Mouse (Mus musculus): Measurements from ENCODE around the gene Frmd7. TPM values are rescaled to one million over a fixed set of nuclear protein-coding genes. Genes with fewer than 3 reads are reported as not detected.

The Frmd7 gene
- polyA plus RNA-seq, 1 experiment: not detected

DNA sequence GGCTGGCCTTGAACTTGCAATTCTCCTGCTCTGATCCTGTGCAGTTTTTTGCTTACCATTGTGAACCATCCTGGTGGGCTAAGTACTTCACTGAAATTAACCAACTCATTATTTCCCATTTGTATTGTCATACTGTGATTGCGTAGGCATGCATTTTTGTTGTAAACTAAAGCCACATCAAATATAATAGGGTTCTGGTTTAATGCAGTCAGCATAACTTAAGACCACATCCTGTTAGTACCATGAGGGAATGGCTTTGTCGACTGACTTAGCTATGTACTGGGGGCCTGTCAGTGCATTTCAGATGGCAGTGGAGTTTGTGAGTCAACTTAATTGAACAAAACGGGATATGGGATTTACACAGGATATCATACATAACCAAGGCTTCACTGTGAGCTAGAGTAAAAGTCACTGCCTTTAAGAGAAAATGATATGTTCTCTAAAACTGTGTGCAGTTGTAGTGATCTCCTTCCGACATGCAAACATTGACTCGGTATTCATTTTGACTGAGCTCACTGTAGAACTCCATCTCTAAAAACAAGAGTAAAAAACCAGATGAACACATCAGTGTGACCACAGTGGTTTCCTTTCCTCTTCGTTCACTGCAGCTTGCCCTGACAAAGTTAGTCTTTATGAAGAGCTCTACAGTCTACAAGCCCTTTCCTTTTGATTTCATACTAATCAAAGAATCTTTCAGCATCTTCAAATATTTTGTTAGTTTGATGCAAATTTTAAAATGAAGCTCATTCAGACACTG, 68.1 kb downstream of the Frmd7 start:
- TF ChIP-seq CTCF (IDR thresholded peaks at IDR 0.05; ENCODE audit: extremely low read depth, insufficient read length, insufficient replicate concordance, low read depth, low read length): no peak
- TF ChIP-seq POLR2A (IDR thresholded peaks at IDR 0.05; ENCODE audit: low read depth, low read length): no peak
- no peaks in the 10 kb centered on the region for H3K27me3 ChIP-seq (ENCODE audit: control insufficient read depth, insufficient read depth, low read length)
- H3K36me3 ChIP-seq (ENCODE audit: control insufficient read depth, insufficient read depth, low read length): no peaks in the 10 kb centered on the region
- H3K4me3 ChIP-seq (ENCODE audit: low read depth, low read length): no peak overlapping the region
- WGBS: 77% methylated on average over 6 of the region's 6 CpGs
- H3K27ac ChIP-seq (ENCODE audit: insufficient read depth, low read depth, low read length): no peak overlapping the region; the same call in 1 of the 2 replicates
- no peaks in the 10 kb centered on the region for H3K4me1 ChIP-seq (ENCODE audit: control insufficient read depth, insufficient read depth, insufficient read length, low read length)

DNA sequence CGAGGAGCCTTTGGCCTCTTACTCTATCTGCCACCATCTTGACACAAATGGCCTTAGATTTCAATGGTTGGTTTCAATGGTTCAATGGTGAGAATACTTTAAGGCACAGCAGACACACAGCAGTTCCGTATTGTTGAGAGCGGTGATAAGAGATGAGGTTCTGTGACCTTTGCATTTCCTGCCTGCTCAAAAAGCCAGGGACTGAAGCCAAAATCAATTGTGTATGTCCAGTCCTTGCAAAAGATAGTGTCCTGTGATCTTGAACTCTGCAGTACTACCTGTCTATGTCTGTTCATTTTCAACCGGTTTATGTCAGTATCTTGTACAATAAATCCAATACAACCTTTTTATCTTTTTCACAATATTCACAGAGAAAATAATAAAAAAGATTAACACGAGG, 77.8 kb downstream of the Frmd7 start:
- Histone ChIP-seq H3K27ac (ENCODE audit: insufficient read depth, low read depth, low read length) (no peak overlapping the region), H3K27me3 (ENCODE audit: control insufficient read depth, insufficient read depth, low read length) (no peaks in the 10 kb centered on the region), H3K4me1 (ENCODE audit: control insufficient read depth, insufficient read depth, insufficient read length, low read length) (no peaks in the 10 kb centered on the region), H3K36me3 (ENCODE audit: control insufficient read depth, insufficient read depth, low read length) (no peaks in the 10 kb centered on the region), H3K4me3 (ENCODE audit: low read depth, low read length) (no peak overlapping the region)
- 49% methylated on average over 5 of the region's 5 CpGs for WGBS
- TF ChIP-seq CTCF (IDR thresholded peaks at IDR 0.05; ENCODE audit: extremely low read depth, insufficient read length, insufficient replicate concordance, low read depth, low read length) (no peak), POLR2A (IDR thresholded peaks at IDR 0.05; ENCODE audit: low read depth, low read length) (no peak)

DNA sequence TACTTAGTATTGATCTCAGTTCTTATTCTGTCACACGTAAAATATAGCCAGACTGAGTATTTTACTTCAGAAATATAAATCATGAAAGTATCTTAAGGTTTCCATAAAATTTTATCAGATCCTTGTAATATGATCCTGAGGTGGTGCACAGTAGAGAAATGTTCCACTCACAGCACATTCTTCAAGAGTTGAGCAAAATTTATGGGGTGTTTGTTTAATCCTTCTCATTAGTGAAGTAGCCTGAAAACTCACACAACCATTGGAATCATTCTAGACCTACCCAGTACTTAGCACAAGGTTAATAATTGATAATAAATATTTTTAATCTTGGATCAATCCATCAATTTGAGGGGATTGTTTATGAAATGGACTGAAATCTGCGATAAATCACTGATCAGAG, 78.7 kb downstream of the Frmd7 start:
- 65% methylated on average over 2 of the region's 2 CpGs for WGBS
- Histone ChIP-seq H3K4me1 (ENCODE audit: control insufficient read depth, insufficient read depth, insufficient read length, low read length) (no peaks in the 10 kb centered on the region), H3K36me3 (ENCODE audit: control insufficient read depth, insufficient read depth, low read length) (no peaks in the 10 kb centered on the region), H3K27ac (ENCODE audit: insufficient read depth, low read depth, low read length) (no peak overlapping the region), H3K4me3 (ENCODE audit: low read depth, low read length) (no peak overlapping the region), H3K27me3 (ENCODE audit: control insufficient read depth, insufficient read depth, low read length) (no peaks in the 10 kb centered on the region)
- TF ChIP-seq CTCF (IDR thresholded peaks at IDR 0.05; ENCODE audit: extremely low read depth, insufficient read length, insufficient replicate concordance, low read depth, low read length) (no peak), POLR2A (IDR thresholded peaks at IDR 0.05; ENCODE audit: low read depth, low read length) (no peak)

DNA sequence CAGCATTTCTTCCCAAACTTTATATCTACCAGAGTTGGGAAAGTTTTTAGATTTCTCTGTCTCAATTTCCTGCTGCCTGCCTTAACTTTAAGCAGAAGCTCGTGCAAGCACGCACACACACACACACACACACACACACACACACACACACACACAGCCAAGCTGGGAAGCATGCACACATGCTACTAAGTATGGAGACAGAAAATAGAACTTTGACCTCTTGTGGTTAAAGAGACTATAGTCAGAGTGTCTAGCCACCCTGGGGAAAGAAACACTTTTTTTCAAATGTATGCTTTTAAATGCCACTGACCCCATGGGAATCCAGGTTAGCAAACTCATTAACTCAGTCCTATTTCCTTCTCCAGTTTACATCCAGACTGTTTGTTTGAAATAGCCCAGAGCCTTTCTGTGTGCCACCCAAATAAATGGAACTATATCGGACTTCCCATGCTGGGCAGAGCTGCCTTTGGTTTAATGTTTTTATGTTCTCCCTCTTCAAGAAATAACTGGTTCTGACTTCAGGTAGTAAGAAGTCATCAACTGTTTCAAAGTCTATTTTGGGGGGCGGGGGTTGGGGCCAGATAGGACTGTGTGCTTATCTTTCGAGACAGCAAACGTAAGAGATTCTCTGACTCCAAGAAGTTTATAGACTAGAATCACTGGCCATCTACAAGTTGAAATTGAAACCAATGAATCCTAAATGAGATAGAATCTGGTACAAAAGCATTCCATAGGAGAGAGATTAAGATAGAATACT, 91.9 kb downstream of the Frmd7 start:
- H3K27me3 ChIP-seq (ENCODE audit: control insufficient read depth, insufficient read depth, low read length): no peaks in the 10 kb centered on the region
- TF ChIP-seq CTCF (IDR thresholded peaks at IDR 0.05; ENCODE audit: extremely low read depth, insufficient read length, insufficient replicate concordance, low read depth, low read length): no peak
- no peak for TF ChIP-seq POLR2A (IDR thresholded peaks at IDR 0.05; ENCODE audit: low read depth, low read length)
- no peak overlapping the region for H3K4me3 ChIP-seq (ENCODE audit: low read depth, low read length)
- WGBS: 45% methylated on average over 6 of the region's 6 CpGs
- no peaks in the 10 kb centered on the region for H3K36me3 ChIP-seq (ENCODE audit: control insufficient read depth, insufficient read depth, low read length)
- H3K27ac ChIP-seq (ENCODE audit: insufficient read depth, low read depth, low read length): no peak overlapping the region
- H3K4me1 ChIP-seq (ENCODE audit: control insufficient read depth, insufficient read depth, insufficient read length, low read length): no peaks in the 10 kb centered on the region

Other genes with a start within 250 kb of the Frmd7 start
- gene Stk26, start 101.7 kb downstream of the Frmd7 start, polyA plus RNA-seq (2012; rRNA removed): 0.77 and 1.1 TPM in 2 replicates
- 0.38 and 1.5 TPM in 2 replicates for gene Rap2c, start 75.3 kb upstream of the Frmd7 start, polyA plus RNA-seq (2012; rRNA removed)